16 mouse cellular contexts compared by ENCODE assay signal in genomic region chr4:63100478-63100877, GRCm38 (mm10). TPM values are rescaled to one million over a fixed set of nuclear protein-coding genes. Genes with fewer than 3 reads are reported as not detected.
"Had no signal": no experiment of that assay in that cellular context is flagged by ENCODE, and none has a peak within 500 bp of the region (broad histone marks: within the 10 kb centered on the region; RNA-seq: fewer than 3 reads in every experiment).

No protein-coding gene starts in this region.

- DNase-seq: retina, postnatal 1 day; right cerebral cortex, adult 18-20 months; right cerebral cortex, postnatal 14 days; right cerebral cortex, postnatal 25 days; right cerebral cortex, postnatal 4 days; spleen, adult 18-20 months; thymus, adult 18-20 months; thymus, adult 2 months; thymus, postnatal 14 days; thymus, postnatal 25 days; thymus, postnatal 36 days; thymus, postnatal 4 days had no signal

- H3K27ac ChIP-seq: neural tube, embryonic 15.5 days; stomach, embryonic 15.5 days; stomach, postnatal 0 days had no signal

- H3K9me3 ChIP-seq: neural tube, embryonic 15.5 days; stomach, embryonic 15.5 days had no signal

- H3K9ac ChIP-seq: neural tube, embryonic 15.5 days; stomach, embryonic 15.5 days had no signal

- H3K4me2 ChIP-seq: neural tube, embryonic 15.5 days; stomach, embryonic 15.5 days had no signal

- H3K4me3 ChIP-seq: neural tube, embryonic 15.5 days; stomach, embryonic 15.5 days had no signal

- H3K4me1 ChIP-seq: neural tube, embryonic 15.5 days; stomach, embryonic 15.5 days had no signal

- H3K27me3 ChIP-seq: neural tube, embryonic 15.5 days; stomach, embryonic 15.5 days had no signal

RNA-seq across cellular contexts. Expression of gene Ambp, which starts 54.1 kb away (rescaled TPM):
- total RNA-seq: neutrophil, adult 5-6 weeks had no signal
